Mouse (Mus musculus) limb, embryonic 15.5 days (tissue): ENCODE data around the gene Glra4. TPM values are rescaled to one million over a fixed set of nuclear protein-coding genes. Genes with fewer than 3 reads are reported as not detected.
"Not testable (repeated sequence)": the region's sequence is repeated elsewhere in the genome, so short reads cannot be mapped to it uniquely, and the experiment has no call there.

Experiments
- ATAC-seq: fragments of 200-750 bp; cut with Nextera tagmentation; 2 replicates; pipeline ENCODE4 v1.8.0; 2017; ENCODE audit warnings: low read depth, moderate TSS enrichment; ENCODE audit not compliant: insufficient number of reproducible peaks, low FRiP score, low TSS enrichment
- H3K27ac ChIP-seq: fragments of 300-500 bp; sonication (generic); 2 replicates; pipeline ENCODE4 v1.5.1; 2015; ENCODE audit warnings: moderate library complexity, mild to moderate bottlenecking, inconsistent platforms
- H3K27me3 ChIP-seq: fragments of 300-500 bp; sonication (generic); 2 replicates; pipeline ENCODE4 v1.6.1; 2015; ENCODE audit warnings: inconsistent platforms
- H3K36me3 ChIP-seq: fragments of 300-500 bp; sonication (generic); 2 replicates; pipeline ENCODE4 v1.6.1; 2015; ENCODE audit warnings: inconsistent platforms
- H3K4me1 ChIP-seq: fragments of 300-500 bp; sonication (generic); 2 replicates; pipeline ENCODE4 v1.6.1; 2015; ENCODE audit warnings: inconsistent platforms
- H3K4me2 ChIP-seq: fragments of 300-500 bp; sonication (generic); 2 replicates; pipeline ENCODE4 v1.6.1; 2015; ENCODE audit warnings: mild to moderate bottlenecking, inconsistent platforms
- H3K4me3 ChIP-seq: fragments of 300-500 bp; sonication (generic); 2 replicates; pipeline ENCODE4 v1.5.1; 2015; ENCODE audit warnings: mild to moderate bottlenecking, inconsistent platforms
- H3K9ac ChIP-seq: fragments of 300-500 bp; sonication (generic); 2 replicates; pipeline ENCODE4 v1.6.1; 2015; ENCODE audit warnings: inconsistent platforms
- H3K9me3 ChIP-seq: fragments of 300-500 bp; sonication (generic); 2 replicates; pipeline ENCODE4 v1.6.1; 2016; ENCODE audit warnings: inconsistent platforms
- WGBS: fragments of 180-500 bp; shearing (Covaris S2); methylation state at CpG from one replicate; pipeline ENCODE4 v1.1.7; 2015; 5-methylcytosine and 5-hydroxymethylcytosine counted together
- polyA plus RNA-seq: library from polyadenylated mRNA; unstranded; fragments of >200 nt; fragmentation: Nextera tagmentation; extraction: Ambion mirVana; gene quantifications from 2 replicates; pipeline ENCODE4 v1.2.1, GENCODE M21; 2015

Glra4 gene
- polyA plus RNA-seq, 1 experiment from 2014 or later = not detected

DNA sequence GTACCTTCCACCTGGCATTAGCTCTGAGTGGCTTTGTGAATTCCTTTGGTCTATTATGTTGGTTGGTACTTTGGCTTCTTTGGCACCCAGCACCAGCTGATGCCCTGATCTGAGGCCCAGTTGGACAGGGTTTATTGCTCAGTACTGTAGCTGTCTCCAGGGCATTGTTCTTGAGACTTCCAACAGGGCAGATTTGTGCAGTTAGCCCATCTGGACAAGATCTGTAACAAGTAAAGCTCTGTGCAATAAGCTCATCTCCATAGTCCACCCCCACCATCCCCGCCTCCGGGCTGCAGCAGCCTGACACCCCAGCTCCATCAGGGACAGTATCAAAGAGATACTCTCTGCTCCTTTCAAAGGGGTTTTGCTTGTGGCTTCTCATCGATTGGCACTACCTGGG is 24.5 kb downstream of the Glra4 start:
- Histone ChIP-seq H3K9ac (no peak overlapping the region), H3K9me3 (no peaks in the 10 kb centered on the region), H3K27ac (no peak overlapping the region), H3K4me3 (no peak overlapping the region), H3K36me3 (no peaks in the 10 kb centered on the region), H3K4me2 (no peak overlapping the region), H3K4me1 (no peaks in the 10 kb centered on the region), H3K27me3 (no peaks in the 10 kb centered on the region)
- no peak for ATAC-seq
- WGBS = 86% methylated on average over 3 of the region's 3 CpGs

DNA sequence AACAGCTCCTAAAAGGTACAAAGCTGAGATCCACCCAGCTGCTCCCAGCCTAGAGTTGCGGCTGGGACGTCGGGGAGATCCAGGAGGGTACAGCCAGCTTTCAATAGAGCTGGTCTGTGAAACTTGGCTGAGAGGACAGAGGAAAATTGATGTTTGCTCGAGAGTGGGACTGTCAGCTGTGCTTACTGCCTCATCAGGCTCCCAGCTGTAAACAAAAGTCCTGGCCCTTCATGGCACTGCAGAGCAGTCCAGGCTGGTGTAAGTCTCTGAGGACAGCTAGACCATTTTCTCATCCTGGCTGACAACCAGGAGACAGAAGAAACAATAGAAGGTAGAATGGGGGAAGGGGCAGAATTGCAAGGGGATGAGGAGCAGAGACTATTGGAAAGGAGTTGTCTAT is 30.6 kb downstream of the Glra4 start:
- Histone ChIP-seq H3K4me2 (no peak overlapping the region), H3K27ac (no peak overlapping the region), H3K27me3 (no peaks in the 10 kb centered on the region), H3K36me3 (no peaks in the 10 kb centered on the region), H3K4me1 (no peaks in the 10 kb centered on the region), H3K4me3 (no peak overlapping the region), H3K9me3 (no peaks in the 10 kb centered on the region), H3K9ac (no peak overlapping the region)
- ATAC-seq = no peak
- 74% methylated on average over 4 of the region's 4 CpGs for WGBS

DNA sequence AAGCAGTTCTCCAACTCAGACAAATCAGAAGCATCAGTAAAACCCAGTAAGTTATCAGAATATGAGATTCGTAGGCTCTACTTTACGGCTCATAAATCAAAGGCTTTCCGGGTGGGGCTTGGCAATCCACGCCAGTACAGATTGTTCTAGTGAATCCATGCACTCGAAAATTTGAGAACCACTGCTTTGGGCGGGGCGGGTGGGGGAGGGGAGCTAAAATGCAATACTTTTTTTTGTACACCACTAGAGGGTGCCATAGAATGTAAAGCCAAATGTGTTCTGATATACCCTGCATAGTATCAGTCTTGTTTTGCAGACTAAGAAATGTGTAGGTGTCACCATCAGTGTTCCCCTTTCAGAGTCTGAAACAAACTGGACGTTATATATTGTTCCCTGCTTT is 35.3 kb downstream of the Glra4 start:
- Histone ChIP-seq H3K27ac (no peak overlapping the region), H3K4me1 (no peaks in the 10 kb centered on the region), H3K9me3 (no peaks in the 10 kb centered on the region), H3K4me2 (no peak overlapping the region), H3K36me3 (no peaks in the 10 kb centered on the region), H3K27me3 (no peaks in the 10 kb centered on the region), H3K4me3 (no peak overlapping the region), H3K9ac (no peak overlapping the region)
- no peak for ATAC-seq
- WGBS = 72% methylated on average over 8 of the region's 8 CpGs

DNA sequence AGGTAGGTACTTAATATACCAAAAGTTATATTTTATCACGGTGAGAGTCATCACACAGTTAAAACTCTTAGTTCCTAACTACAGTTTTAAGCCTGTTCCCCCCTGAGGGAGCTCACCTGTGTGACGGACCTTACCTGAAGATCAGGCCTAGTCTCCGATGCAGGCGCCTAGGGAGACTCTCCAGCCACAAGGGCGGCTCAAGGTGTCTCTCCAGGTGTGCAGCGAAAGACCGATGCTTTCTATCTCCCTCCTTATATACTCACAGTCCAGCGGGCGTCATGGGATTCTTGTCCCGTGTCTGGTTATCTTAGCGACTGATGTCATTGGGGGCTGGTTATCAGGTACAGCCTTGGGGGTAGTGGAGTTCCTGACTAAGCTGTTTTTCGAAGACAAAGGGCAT is 36.5 kb downstream of the Glra4 start, which contains the start of gene Morf4l2:
Morf4l2 (minus strand) TSS at position 232 of the 400 bp plus-strand sequence.
- peak within 1 kb of the TSS; percentile 50 for H3K4me3 ChIP-seq
- ATAC-seq = no peak
- H3K4me2 ChIP-seq = peak within 1 kb of the TSS; percentile 36
- H3K4me1 ChIP-seq = 0 out of 2 replicates have a peak, but pooled peaks cover 2% of the 10 kb centered on the region
- H3K36me3 ChIP-seq = no peaks in the 10 kb centered on the region
- WGBS = 83% methylated on average over 12 of the region's 12 CpGs
- 0 out of 2 replicates have a peak within 1 kb of the TSS, but pooled peaks have one; percentile 7 for H3K9ac ChIP-seq
- peak within 1 kb of the TSS; percentile 95 for H3K27ac ChIP-seq
- no peaks in the 10 kb centered on the region for H3K27me3 ChIP-seq
- H3K9me3 ChIP-seq = no peaks in the 10 kb centered on the region

DNA sequence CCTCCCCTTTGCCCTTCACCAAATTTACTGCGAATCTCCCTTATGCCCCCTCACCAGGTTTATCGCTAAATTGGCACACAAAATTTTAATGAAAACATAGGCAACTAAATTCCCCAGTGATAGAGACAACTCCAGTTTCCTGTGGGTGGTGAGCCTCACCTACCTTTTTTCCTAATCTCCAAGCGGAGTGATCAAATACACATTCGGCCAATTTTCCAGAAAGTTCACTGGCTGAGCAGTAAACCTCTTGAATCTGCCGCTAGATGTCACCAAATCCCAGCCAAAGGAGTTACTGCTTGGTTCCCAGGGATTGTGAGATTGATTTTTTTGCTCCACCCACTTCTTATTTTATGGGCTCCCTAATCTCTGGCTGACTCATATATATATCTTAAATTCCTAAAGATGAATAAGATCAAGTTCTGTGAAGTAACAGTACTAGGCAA is 37.3 kb downstream of the Glra4 start:
- no peaks in the 10 kb centered on the region for H3K36me3 ChIP-seq
- peak overlapping the region; percentile 50 for H3K4me3 ChIP-seq
- 36% methylated on average over 5 of the region's 5 CpGs for WGBS

GRCm38 (mm10) chrX:136742241-136742640 is 37.7 kb downstream of the Glra4 start:
- Histone ChIP-seq H3K9ac (0 out of 2 replicates have a peak overlapping the region, but pooled peaks have one; percentile 7), H3K4me3 (peak overlapping the region; percentile 50), H3K36me3 (no peaks in the 10 kb centered on the region), H3K27me3 (no peaks in the 10 kb centered on the region), H3K4me2 (peak overlapping the region; percentile 36), H3K4me1 (0 out of 2 replicates have a peak, but pooled peaks cover 2% of the 10 kb centered on the region), H3K9me3 (no peaks in the 10 kb centered on the region), H3K27ac (peak overlapping the region; percentile 95)
- 33% methylated on average over 10 of the region's 10 CpGs for WGBS
- ATAC-seq = no peak

More for the DNA sequence above, 37.3 kb downstream of the Glra4 start:
- H3K27me3 ChIP-seq = no peaks in the 10 kb centered on the region
- H3K9ac ChIP-seq = 0 out of 2 replicates have a peak overlapping the region, but pooled peaks have one; percentile 7
- peak overlapping the region; percentile 95 for H3K27ac ChIP-seq
- H3K4me2 ChIP-seq = peak overlapping the region; percentile 36
- H3K4me1 ChIP-seq = 0 out of 2 replicates have a peak, but pooled peaks cover 2% of the 10 kb centered on the region
- H3K9me3 ChIP-seq = no peaks in the 10 kb centered on the region
- no peak for ATAC-seq

DNA sequence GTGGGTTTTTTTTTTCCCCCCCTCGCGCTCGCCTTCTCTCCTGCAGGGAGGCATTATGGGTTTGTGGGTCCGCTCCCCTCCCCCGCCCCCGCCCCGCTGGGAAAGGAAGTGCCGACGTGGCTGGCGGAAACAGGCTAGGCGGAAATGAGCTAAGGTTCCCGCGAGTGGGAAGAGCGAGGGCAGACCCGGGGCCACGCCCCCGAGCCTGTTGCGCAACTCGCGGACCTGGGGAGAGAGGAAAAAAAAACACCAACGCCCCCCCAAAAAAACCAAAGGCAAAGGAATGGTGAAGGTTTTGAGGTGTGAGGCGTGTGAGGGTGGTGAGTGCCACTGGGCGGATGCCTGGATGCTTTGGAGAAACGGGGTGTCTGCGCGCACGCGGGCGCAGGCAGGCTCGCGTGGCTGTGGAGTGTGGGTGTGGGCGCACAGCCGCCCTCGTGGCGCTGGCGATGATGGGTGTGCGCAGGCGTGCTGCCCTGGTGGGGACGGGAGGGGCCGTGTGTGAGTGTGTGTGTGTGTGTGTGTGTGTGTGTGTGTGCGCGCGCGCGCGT is 38.2 kb downstream of the Glra4 start:
- Histone ChIP-seq H3K9me3 (no peaks in the 10 kb centered on the region), H3K27ac (peak overlapping the region; percentile 95), H3K4me3 (peak overlapping the region; percentile 50), H3K36me3 (no peaks in the 10 kb centered on the region), H3K27me3 (no peaks in the 10 kb centered on the region), H3K4me2 (peak overlapping the region; percentile 36), H3K9ac (0 out of 2 replicates have a peak overlapping the region, but pooled peaks have one; percentile 35), H3K4me1 (0 out of 2 replicates have a peak, but pooled peaks cover 2% of the 10 kb centered on the region)
- ATAC-seq = peak; percentile 81
- WGBS = 27% methylated on average over 44 of the region's 46 CpGs

GRCm38 (mm10) chrX:136740791-136741650 is 38.9 kb downstream of the Glra4 start:
- H3K27me3 ChIP-seq = no peaks in the 10 kb centered on the region
- H3K4me3 ChIP-seq = peak overlapping the region; percentile 50
- no peaks in the 10 kb centered on the region for H3K9me3 ChIP-seq
- peak; percentile 97 for ATAC-seq
- H3K9ac ChIP-seq = peak overlapping the region; percentile 47
- H3K27ac ChIP-seq = peak overlapping the region; percentile 95
- 23% methylated on average over 39 of the region's 39 CpGs for WGBS
- 0 out of 2 replicates have a peak, but pooled peaks cover 2% of the 10 kb centered on the region for H3K4me1 ChIP-seq
- H3K4me2 ChIP-seq = no peak overlapping the region
- 0 out of 2 replicates have a peak, but pooled peaks cover 2% of the 10 kb centered on the region for H3K36me3 ChIP-seq

DNA sequence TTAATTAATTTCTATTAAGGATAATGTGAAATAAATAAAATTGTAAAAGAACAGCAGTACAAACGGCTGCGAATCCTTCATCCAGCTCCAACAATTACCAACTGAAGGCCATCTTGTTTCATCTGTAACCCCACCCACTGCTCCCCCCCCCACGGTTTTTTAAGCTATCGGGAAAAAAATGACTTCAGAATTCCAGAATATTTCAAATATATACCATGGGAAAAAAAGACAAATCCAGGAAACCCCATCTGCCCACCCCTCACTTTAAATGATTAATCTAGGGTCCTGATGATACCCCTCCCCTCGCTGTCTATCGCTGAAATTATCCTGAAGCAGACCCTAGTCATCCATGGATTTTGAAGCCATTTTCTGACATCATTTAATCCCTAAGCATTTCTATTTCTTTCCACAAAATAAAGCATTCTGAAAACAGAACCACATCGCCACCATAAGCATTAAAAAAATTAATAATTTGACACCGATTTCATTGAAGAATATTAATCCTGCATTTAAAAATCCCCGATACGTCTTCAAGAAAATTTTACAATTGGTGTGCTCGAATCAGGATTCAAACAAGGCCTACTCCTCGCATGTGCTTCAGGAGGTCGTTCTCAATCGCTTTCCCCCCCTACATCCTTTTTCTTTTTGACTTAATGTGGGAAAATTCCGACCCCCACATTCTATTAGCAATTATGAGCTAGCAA is 39.7 kb downstream of the Glra4 start:
- Histone ChIP-seq H3K4me2 (no peak overlapping the region), H3K27ac (peak overlapping the region; percentile 89), H3K4me1 (0 out of 2 replicates have a peak, but pooled peaks cover 2% of the 10 kb centered on the region), H3K9ac (peak overlapping the region; percentile 47), H3K9me3 (no peaks in the 10 kb centered on the region), H3K36me3 (0 out of 2 replicates have a peak, but pooled peaks cover 4% of the 10 kb centered on the region), H3K27me3 (no peaks in the 10 kb centered on the region), H3K4me3 (peak overlapping the region; percentile 50)
- 26% methylated on average over 15 of the region's 15 CpGs for WGBS
- ATAC-seq = no peak

- no peak overlapping the region for H3K4me2 ChIP-seq
- H3K4me3 ChIP-seq = no peak overlapping the region
- ATAC-seq = no peak
- H3K27ac ChIP-seq = no peak overlapping the region
- 77% methylated on average over 4 of the region's 4 CpGs for WGBS
- H3K9ac ChIP-seq = no peak overlapping the region
- H3K36me3 ChIP-seq = peaks cover 11% of the 10 kb centered on the region; the same call in 1 of the 2 replicates
- no peaks in the 10 kb centered on the region for H3K4me1 ChIP-seq
- no peaks in the 10 kb centered on the region for H3K27me3 ChIP-seq
- H3K9me3 ChIP-seq = no peaks in the 10 kb centered on the region
Observed at GRCm38 (mm10) chrX:136732016-136732415, 47.9 kb downstream of the Glra4 start.

- H3K4me3 ChIP-seq, H3K4me2 ChIP-seq, H3K9ac ChIP-seq, H3K4me1 ChIP-seq, H3K36me3 ChIP-seq, H3K27ac ChIP-seq, ATAC-seq, H3K27me3 ChIP-seq, H3K9me3 ChIP-seq: not testable (repeated sequence)
- 69% methylated on average over 3 of the region's 3 CpGs for WGBS
Observed at GRCm38 (mm10) chrX:136714742-136715474, 65.0 kb downstream of the Glra4 start.
